Mouse (Mus musculus): ENCODE data around the gene Plpp1. TPM values are rescaled to one million over a fixed set of nuclear protein-coding genes. Genes with fewer than 3 reads are reported as not detected.

The Plpp1 gene
- polyA plus RNA-seq, 1 experiment from 2014 or later = 42.6 TPM

DNA sequence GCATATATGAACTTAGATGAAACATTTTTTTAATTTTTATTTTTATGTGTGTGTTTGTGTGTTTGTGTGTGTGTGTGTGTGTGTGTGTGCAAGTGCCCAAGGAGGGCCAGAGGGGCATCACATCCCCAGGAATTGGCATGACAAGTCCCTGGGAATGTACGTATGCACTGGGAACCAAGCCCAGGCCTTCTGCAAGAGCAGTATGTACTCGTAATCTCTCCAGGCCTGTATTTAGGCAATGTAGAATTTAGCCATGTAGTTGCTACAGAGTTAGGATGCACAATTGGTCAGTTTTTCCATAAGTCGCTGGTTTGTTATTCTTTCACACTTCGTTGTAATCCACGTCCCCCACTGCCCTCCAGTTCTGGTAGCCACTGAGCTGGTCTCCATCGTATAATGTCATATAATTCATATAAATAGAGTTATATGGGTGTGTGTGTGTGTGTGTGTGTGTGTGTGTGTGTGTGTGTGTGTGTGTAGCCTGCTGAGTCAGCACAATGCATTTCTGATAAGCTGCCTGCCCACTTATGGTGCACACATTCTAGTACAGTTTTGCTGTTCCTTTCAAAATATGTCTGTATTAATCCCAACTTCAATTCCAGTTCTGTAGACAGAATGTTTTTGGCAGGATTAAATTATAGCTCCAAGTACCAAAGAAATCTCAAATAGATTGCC is 22.8 kb downstream of the Plpp1 start:
- Histone ChIP-seq H3K27ac (ENCODE audit: low read length) (no peak overlapping the region), H3K27me3 (ENCODE audit: control insufficient read depth, insufficient read depth, low read depth, low read length) (no peaks in the 10 kb centered on the region), H3K4me3 (ENCODE audit: low read depth, low read length) (no peak overlapping the region), H3K36me3 (ENCODE audit: control insufficient read depth, insufficient read depth) (peaks cover 5% of the 10 kb centered on the region), H3K9ac (ENCODE audit: low read depth, low read length) (no peak overlapping the region), H3K4me1 (ENCODE audit: control insufficient read depth, low read depth, low read length) (peaks cover 7% of the 10 kb centered on the region), H3K9me3 (replicated peaks; ENCODE audit: control insufficient read depth, low read length) (no peaks in the 10 kb centered on the region), H3K4me2 (ENCODE audit: low read depth, low read length) (no peak overlapping the region)
- no peak for ATAC-seq (ENCODE audit: low read depth)
- 84% methylated on average over 6 of the region's 6 CpGs for WGBS (ENCODE audit: insufficient replicate concordance)

GRCm38 (mm10) chr13:112823911-112824648 is 23.5 kb downstream of the Plpp1 start:
- ATAC-seq (ENCODE audit: low read depth) = no peak
- H3K4me1 ChIP-seq (ENCODE audit: control insufficient read depth, low read depth, low read length) = peaks cover 6% of the 10 kb centered on the region
- 78% methylated on average over 7 of the region's 8 CpGs for WGBS (ENCODE audit: insufficient replicate concordance)
- H3K36me3 ChIP-seq (ENCODE audit: control insufficient read depth, insufficient read depth) = peaks cover 5% of the 10 kb centered on the region
- H3K4me3 ChIP-seq (ENCODE audit: low read depth, low read length) = no peak overlapping the region
- H3K27me3 ChIP-seq (ENCODE audit: control insufficient read depth, insufficient read depth, low read depth, low read length) = no peaks in the 10 kb centered on the region
- H3K27ac ChIP-seq (ENCODE audit: low read length) = no peak overlapping the region
- H3K9me3 ChIP-seq (replicated peaks; ENCODE audit: control insufficient read depth, low read length) = no peaks in the 10 kb centered on the region
- H3K4me2 ChIP-seq (ENCODE audit: low read depth, low read length) = no peak overlapping the region
- no peak overlapping the region for H3K9ac ChIP-seq (ENCODE audit: low read depth, low read length)

DNA sequence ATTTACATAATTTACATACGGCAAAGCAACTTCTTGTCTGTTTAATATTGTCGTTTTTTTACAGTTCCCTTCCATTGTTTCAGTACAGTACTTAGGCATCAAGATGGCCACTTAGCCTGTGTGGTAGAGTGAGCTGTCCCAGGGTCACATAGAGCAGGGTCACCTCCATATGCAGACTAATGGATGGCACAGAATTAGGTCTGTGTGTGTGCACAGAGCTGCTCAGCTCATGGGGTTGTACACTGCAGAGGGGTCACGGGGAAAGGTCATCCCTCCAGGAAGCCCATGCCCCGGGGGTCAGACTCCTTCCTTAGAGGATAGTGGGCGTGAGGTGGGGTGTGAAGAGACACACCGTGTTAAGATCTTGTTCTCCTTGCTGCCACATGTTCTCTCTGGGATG is 24.9 kb downstream of the Plpp1 start:
- ATAC-seq (ENCODE audit: low read depth) = no peak
- 69% methylated on average over 6 of the region's 6 CpGs for WGBS (ENCODE audit: insufficient replicate concordance)
- H3K9ac ChIP-seq (ENCODE audit: low read depth, low read length) = no peak overlapping the region

GRCm38 (mm10) chr13:112829619-112830018 is 29.0 kb downstream of the Plpp1 start:
- Histone ChIP-seq H3K9me3 (replicated peaks; ENCODE audit: control insufficient read depth, low read length) (no peaks in the 10 kb centered on the region), H3K27me3 (ENCODE audit: control insufficient read depth, insufficient read depth, low read depth, low read length) (no peaks in the 10 kb centered on the region), H3K9ac (ENCODE audit: low read depth, low read length) (no peak overlapping the region), H3K4me2 (ENCODE audit: low read depth, low read length) (no peak overlapping the region), H3K36me3 (ENCODE audit: control insufficient read depth, insufficient read depth) (peaks cover 5% of the 10 kb centered on the region), H3K27ac (ENCODE audit: low read length) (no peak overlapping the region), H3K4me3 (ENCODE audit: low read depth, low read length) (no peak overlapping the region), H3K4me1 (ENCODE audit: control insufficient read depth, low read depth, low read length) (peaks cover 21% of the 10 kb centered on the region)
- WGBS (ENCODE audit: insufficient replicate concordance) = 89% methylated on average over 2 of the region's 2 CpGs
- no peak for ATAC-seq (ENCODE audit: low read depth)

More for the DNA sequence above, 24.9 kb downstream of the Plpp1 start:
- no peak overlapping the region for H3K4me3 ChIP-seq (ENCODE audit: low read depth, low read length)
- H3K9me3 ChIP-seq (replicated peaks; ENCODE audit: control insufficient read depth, low read length) = no peaks in the 10 kb centered on the region
- H3K36me3 ChIP-seq (ENCODE audit: control insufficient read depth, insufficient read depth) = peaks cover 5% of the 10 kb centered on the region
- H3K4me2 ChIP-seq (ENCODE audit: low read depth, low read length) = no peak overlapping the region
- peaks cover 5% of the 10 kb centered on the region for H3K4me1 ChIP-seq (ENCODE audit: control insufficient read depth, low read depth, low read length)
- H3K27me3 ChIP-seq (ENCODE audit: control insufficient read depth, insufficient read depth, low read depth, low read length) = no peaks in the 10 kb centered on the region
- no peak overlapping the region for H3K27ac ChIP-seq (ENCODE audit: low read length)

DNA sequence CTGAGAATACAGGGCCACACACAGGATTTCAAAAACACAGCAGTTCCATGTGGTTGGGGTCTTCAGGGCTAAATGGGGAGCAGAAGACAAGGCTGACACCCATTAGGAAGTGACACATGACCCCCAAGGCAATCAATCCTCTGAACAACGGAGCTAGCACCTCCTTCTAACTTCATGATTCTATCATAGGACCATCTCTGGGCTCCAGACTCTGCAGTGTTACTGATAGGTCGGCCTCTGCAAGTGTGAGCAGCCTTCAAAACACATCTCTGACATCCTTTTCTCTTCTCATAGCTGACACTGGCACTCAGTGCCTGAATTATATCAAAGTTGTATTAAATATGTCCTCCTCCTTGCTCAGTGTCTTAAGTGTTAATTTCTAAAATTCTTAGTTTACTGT is 32.0 kb downstream of the Plpp1 start:
- Histone ChIP-seq H3K4me3 (ENCODE audit: low read depth, low read length) (no peak overlapping the region), H3K27me3 (ENCODE audit: control insufficient read depth, insufficient read depth, low read depth, low read length) (no peaks in the 10 kb centered on the region), H3K36me3 (ENCODE audit: control insufficient read depth, insufficient read depth) (0 out of 2 replicates have a peak, but pooled peaks cover 3% of the 10 kb centered on the region), H3K27ac (ENCODE audit: low read length) (peak overlapping the region; percentile 51; the same call in 1 of the 2 replicates), H3K4me1 (ENCODE audit: control insufficient read depth, low read depth, low read length) (peaks cover 38% of the 10 kb centered on the region), H3K9me3 (replicated peaks; ENCODE audit: control insufficient read depth, low read length) (no peaks in the 10 kb centered on the region), H3K9ac (ENCODE audit: low read depth, low read length) (no peak overlapping the region), H3K4me2 (ENCODE audit: low read depth, low read length) (no peak overlapping the region)
- peak; percentile 63 for ATAC-seq (ENCODE audit: low read depth)
- WGBS (ENCODE audit: insufficient replicate concordance) = 12% methylated on average over 2 of the region's 2 CpGs

- Histone ChIP-seq H3K9ac (ENCODE audit: low read depth, low read length) (peak overlapping the region; percentile 3), H3K4me3 (ENCODE audit: low read depth, low read length) (no peak overlapping the region), H3K36me3 (ENCODE audit: control insufficient read depth, insufficient read depth) (peaks cover 3% of the 10 kb centered on the region; the same call in 1 of the 2 replicates), H3K4me2 (ENCODE audit: low read depth, low read length) (peak overlapping the region; percentile 38), H3K9me3 (replicated peaks; ENCODE audit: control insufficient read depth, low read length) (no peaks in the 10 kb centered on the region), H3K4me1 (ENCODE audit: control insufficient read depth, low read depth, low read length) (peaks cover 46% of the 10 kb centered on the region), H3K27me3 (ENCODE audit: control insufficient read depth, insufficient read depth, low read depth, low read length) (no peaks in the 10 kb centered on the region), H3K27ac (ENCODE audit: low read length) (peak overlapping the region; percentile 82)
- WGBS (ENCODE audit: insufficient replicate concordance) = 72% methylated on average over 20 of the region's 20 CpGs
- peak; percentile 46 for ATAC-seq (ENCODE audit: low read depth)
These were observed 32.8 kb downstream of the Plpp1 start for GRCm38 (mm10) chr13:112833253-112833894.

GRCm38 (mm10) chr13:112833895-112834263 is 33.3 kb downstream of the Plpp1 start:
- no peak for ATAC-seq (ENCODE audit: low read depth)
- 47% methylated on average over 3 of the region's 3 CpGs for WGBS (ENCODE audit: insufficient replicate concordance)
- no peaks in the 10 kb centered on the region for H3K9me3 ChIP-seq (replicated peaks; ENCODE audit: control insufficient read depth, low read length)
- H3K4me2 ChIP-seq (ENCODE audit: low read depth, low read length) = peak overlapping the region; percentile 38
- peaks cover 3% of the 10 kb centered on the region; the same call in 1 of the 2 replicates for H3K36me3 ChIP-seq (ENCODE audit: control insufficient read depth, insufficient read depth)
- H3K27me3 ChIP-seq (ENCODE audit: control insufficient read depth, insufficient read depth, low read depth, low read length) = no peaks in the 10 kb centered on the region
- peak overlapping the region; percentile 82 for H3K27ac ChIP-seq (ENCODE audit: low read length)
- no peak overlapping the region for H3K4me3 ChIP-seq (ENCODE audit: low read depth, low read length)
- H3K4me1 ChIP-seq (ENCODE audit: control insufficient read depth, low read depth, low read length) = peaks cover 51% of the 10 kb centered on the region
- peak overlapping the region; percentile 3 for H3K9ac ChIP-seq (ENCODE audit: low read depth, low read length)

- WGBS (ENCODE audit: insufficient replicate concordance) = 65% methylated on average over 12 of the region's 12 CpGs
- 0 out of 2 replicates have a peak overlapping the region, but pooled peaks have one; percentile 37 for H3K9ac ChIP-seq (ENCODE audit: low read depth, low read length)
- peaks cover 3% of the 10 kb centered on the region for H3K36me3 ChIP-seq (ENCODE audit: control insufficient read depth, insufficient read depth)
- no peak for ATAC-seq (ENCODE audit: low read depth)
- H3K4me3 ChIP-seq (ENCODE audit: low read depth, low read length) = no peak overlapping the region
- H3K4me1 ChIP-seq (ENCODE audit: control insufficient read depth, low read depth, low read length) = peaks cover 56% of the 10 kb centered on the region
- H3K27ac ChIP-seq (ENCODE audit: low read length) = no peak overlapping the region; the same call in 1 of the 2 replicates
- no peak overlapping the region for H3K4me2 ChIP-seq (ENCODE audit: low read depth, low read length)
- H3K27me3 ChIP-seq (ENCODE audit: control insufficient read depth, insufficient read depth, low read depth, low read length) = no peaks in the 10 kb centered on the region
- no peaks in the 10 kb centered on the region for H3K9me3 ChIP-seq (replicated peaks; ENCODE audit: control insufficient read depth, low read length)
These were observed 34.5 kb downstream of the Plpp1 start for GRCm38 (mm10) chr13:112835113-112835512.
